Mouse (Mus musculus): Measurements from ENCODE around the gene Ebf1. TPM values are rescaled to one million over a fixed set of nuclear protein-coding genes. Genes with fewer than 3 reads are reported as not detected.

Gene Ebf1
- polyA plus RNA-seq, 1 experiment from 2014 or later = 26.9 TPM

DNA sequence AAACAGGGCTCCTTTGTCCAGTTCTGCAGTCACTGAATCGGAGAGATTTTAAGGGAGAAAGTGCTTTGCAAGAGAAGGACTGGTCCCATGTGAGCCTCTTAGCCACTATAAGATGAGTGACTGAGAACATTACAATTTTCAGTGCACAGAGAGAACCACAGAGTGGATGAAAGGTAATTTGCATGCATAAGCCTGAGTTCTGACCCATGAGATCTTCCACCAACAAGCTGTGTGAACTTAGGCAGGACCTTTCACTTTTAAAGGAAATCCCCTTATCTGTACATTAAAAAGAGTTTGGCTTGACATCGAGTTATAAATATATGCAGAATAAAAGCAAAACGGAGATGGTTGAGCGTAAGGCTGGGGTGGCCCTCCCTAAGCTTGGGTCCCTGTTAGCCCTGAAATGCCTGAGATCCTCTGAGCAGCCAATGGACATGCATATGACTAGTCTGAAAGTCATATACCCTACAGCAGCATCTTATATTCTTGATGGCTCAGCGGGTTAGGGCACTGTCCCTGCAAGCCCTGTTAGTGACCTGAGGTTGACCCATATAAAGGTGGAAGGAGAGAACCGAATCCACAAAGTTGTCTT lies 92.8 kb downstream of the Ebf1 start:
- no peak overlapping the region for H3K27ac ChIP-seq (ENCODE audit: low read depth, low read length)
- WGBS = 59% methylated on average over 6 of the region's 6 CpGs
- H3K4me3 ChIP-seq (ENCODE audit: low read length) = no peak overlapping the region
- H3K9me3 ChIP-seq (ENCODE audit: control insufficient read depth, low read length) = no peaks in the 10 kb centered on the region
- H3K4me1 ChIP-seq (ENCODE audit: control insufficient read depth, insufficient read depth, low read length) = peaks cover 12% of the 10 kb centered on the region
- no peak for ATAC-seq (ENCODE audit: low FRiP score, low TSS enrichment)
- H3K27me3 ChIP-seq (ENCODE audit: control insufficient read depth, insufficient read depth, low read length) = no peaks in the 10 kb centered on the region
- no peak overlapping the region for H3K9ac ChIP-seq (ENCODE audit: low read depth, low read length)
- H3K36me3 ChIP-seq (ENCODE audit: control insufficient read depth, insufficient read depth, low read length) = no peaks in the 10 kb centered on the region
- no peak overlapping the region for H3K4me2 ChIP-seq (replicated peaks; ENCODE audit: low read depth, low read length)

DNA sequence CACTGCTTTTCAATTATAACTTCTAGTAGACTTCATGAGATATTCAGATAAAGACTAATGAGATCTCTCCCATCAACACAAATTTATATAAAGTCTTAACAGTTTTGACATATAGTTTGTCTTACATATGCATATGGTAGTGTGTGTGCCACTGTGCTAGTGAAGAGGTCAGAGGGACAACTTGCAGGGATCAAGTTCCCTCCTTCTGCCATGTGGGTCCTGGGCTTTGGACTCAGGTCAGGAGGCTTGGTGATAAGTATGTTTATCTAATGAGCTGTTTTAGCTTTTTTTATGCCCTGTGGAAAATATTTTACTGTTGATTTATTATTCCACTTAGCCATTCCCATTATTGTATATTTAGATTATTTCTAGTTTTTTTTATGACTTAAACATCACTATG lies 93.7 kb downstream of the Ebf1 start:
- ATAC-seq (ENCODE audit: low FRiP score, low TSS enrichment) = no peak
- H3K9me3 ChIP-seq (ENCODE audit: control insufficient read depth, low read length) = no peaks in the 10 kb centered on the region
- no peak overlapping the region for H3K4me2 ChIP-seq (replicated peaks; ENCODE audit: low read depth, low read length)
- no peak overlapping the region for H3K9ac ChIP-seq (ENCODE audit: low read depth, low read length)
- peaks cover 12% of the 10 kb centered on the region for H3K4me1 ChIP-seq (ENCODE audit: control insufficient read depth, insufficient read depth, low read length)
- no peak overlapping the region for H3K27ac ChIP-seq (ENCODE audit: low read depth, low read length)
- no peak overlapping the region for H3K4me3 ChIP-seq (ENCODE audit: low read length)
- no peaks in the 10 kb centered on the region for H3K36me3 ChIP-seq (ENCODE audit: control insufficient read depth, insufficient read depth, low read length)
- H3K27me3 ChIP-seq (ENCODE audit: control insufficient read depth, insufficient read depth, low read length) = no peaks in the 10 kb centered on the region

DNA sequence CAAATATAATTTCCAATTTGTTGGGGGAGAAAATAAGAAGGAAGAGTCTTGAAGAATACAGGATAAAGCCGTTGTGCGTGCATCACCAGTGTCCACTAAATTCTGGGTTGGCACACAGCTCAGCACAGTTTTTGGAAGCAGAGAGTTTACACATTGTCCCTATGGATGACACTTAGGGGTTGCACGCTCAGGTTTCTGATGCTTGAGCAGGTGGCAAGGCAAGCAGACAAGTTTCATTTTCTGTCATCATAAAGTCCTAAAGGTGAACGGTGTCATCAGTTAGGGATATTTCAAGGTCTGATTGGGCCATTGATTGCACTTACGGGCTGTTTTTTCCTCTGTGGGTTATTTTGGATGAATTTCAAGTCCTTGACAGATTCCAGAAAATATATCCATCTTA lies 97.1 kb downstream of the Ebf1 start:
- no peak overlapping the region for H3K4me3 ChIP-seq (ENCODE audit: low read length)
- no peaks in the 10 kb centered on the region for H3K9me3 ChIP-seq (ENCODE audit: control insufficient read depth, low read length)
- H3K4me2 ChIP-seq (replicated peaks; ENCODE audit: low read depth, low read length) = no peak overlapping the region
- H3K27me3 ChIP-seq (ENCODE audit: control insufficient read depth, insufficient read depth, low read length) = no peaks in the 10 kb centered on the region
- H3K4me1 ChIP-seq (ENCODE audit: control insufficient read depth, insufficient read depth, low read length) = peaks cover 4% of the 10 kb centered on the region; the same call in 1 of the 2 replicates
- H3K36me3 ChIP-seq (ENCODE audit: control insufficient read depth, insufficient read depth, low read length) = no peaks in the 10 kb centered on the region
- no peak overlapping the region for H3K27ac ChIP-seq (ENCODE audit: low read depth, low read length)
- no peak for ATAC-seq (ENCODE audit: low FRiP score, low TSS enrichment)
- H3K9ac ChIP-seq (ENCODE audit: low read depth, low read length) = no peak overlapping the region
- WGBS = 80% methylated on average over 5 of the region's 5 CpGs

DNA sequence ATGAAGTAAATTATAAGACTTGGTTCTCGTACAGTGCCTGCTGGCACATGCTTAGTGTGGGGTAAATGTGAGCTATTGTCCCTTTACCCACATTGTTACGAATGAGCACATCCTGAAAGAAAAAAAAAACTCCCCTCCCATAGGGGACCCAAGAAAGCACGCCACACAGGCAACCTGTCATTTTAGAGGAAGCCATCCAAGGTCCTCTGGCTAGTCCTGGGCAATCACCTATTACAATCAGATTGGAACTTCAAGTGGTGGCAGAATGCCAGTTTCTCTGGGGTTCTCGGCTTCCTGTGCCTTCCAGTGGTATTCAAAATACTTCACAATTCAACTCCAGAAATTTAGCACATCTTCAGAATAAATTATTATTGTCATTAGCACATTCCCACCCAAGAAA lies 98.7 kb downstream of the Ebf1 start:
- Histone ChIP-seq H3K4me2 (replicated peaks; ENCODE audit: low read depth, low read length) (no peak overlapping the region), H3K4me3 (ENCODE audit: low read length) (no peak overlapping the region), H3K4me1 (ENCODE audit: control insufficient read depth, insufficient read depth, low read length) (no peaks in the 10 kb centered on the region; the same call in 1 of the 2 replicates), H3K27ac (ENCODE audit: low read depth, low read length) (no peak overlapping the region), H3K27me3 (ENCODE audit: control insufficient read depth, insufficient read depth, low read length) (no peaks in the 10 kb centered on the region), H3K9ac (ENCODE audit: low read depth, low read length) (no peak overlapping the region), H3K36me3 (ENCODE audit: control insufficient read depth, insufficient read depth, low read length) (no peaks in the 10 kb centered on the region), H3K9me3 (ENCODE audit: control insufficient read depth, low read length) (no peaks in the 10 kb centered on the region)
- WGBS = 67% methylated on average over 4 of the region's 4 CpGs
- no peak for ATAC-seq (ENCODE audit: low FRiP score, low TSS enrichment)

DNA sequence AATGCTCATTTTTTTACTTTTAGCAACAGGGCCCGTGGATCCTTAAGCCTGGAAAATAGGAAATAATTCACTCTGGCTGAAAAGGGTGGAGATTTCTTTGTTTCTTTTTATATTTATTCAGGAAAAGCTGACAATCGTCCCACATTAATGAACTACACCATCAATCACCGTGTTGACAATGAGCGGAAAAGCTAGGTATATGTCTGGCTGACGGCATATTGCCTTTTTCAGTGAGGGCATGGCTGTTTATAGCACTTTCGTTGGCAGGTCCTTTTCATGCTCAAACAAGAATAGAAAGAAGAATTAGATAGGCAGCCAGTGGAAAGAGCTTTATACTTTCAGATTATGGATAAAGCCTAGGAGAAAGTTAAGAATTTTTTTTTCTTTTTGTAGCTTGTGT lies 99.8 kb downstream of the Ebf1 start:
- Histone ChIP-seq H3K4me1 (ENCODE audit: control insufficient read depth, insufficient read depth, low read length) (no peaks in the 10 kb centered on the region; the same call in 1 of the 2 replicates), H3K9me3 (ENCODE audit: control insufficient read depth, low read length) (no peaks in the 10 kb centered on the region), H3K27me3 (ENCODE audit: control insufficient read depth, insufficient read depth, low read length) (no peaks in the 10 kb centered on the region), H3K4me2 (replicated peaks; ENCODE audit: low read depth, low read length) (no peak overlapping the region), H3K4me3 (ENCODE audit: low read length) (no peak overlapping the region), H3K27ac (ENCODE audit: low read depth, low read length) (no peak overlapping the region), H3K9ac (ENCODE audit: low read depth, low read length) (no peak overlapping the region), H3K36me3 (ENCODE audit: control insufficient read depth, insufficient read depth, low read length) (no peaks in the 10 kb centered on the region)
- 61% methylated on average over 6 of the region's 6 CpGs for WGBS
- ATAC-seq (ENCODE audit: low FRiP score, low TSS enrichment) = no peak

DNA sequence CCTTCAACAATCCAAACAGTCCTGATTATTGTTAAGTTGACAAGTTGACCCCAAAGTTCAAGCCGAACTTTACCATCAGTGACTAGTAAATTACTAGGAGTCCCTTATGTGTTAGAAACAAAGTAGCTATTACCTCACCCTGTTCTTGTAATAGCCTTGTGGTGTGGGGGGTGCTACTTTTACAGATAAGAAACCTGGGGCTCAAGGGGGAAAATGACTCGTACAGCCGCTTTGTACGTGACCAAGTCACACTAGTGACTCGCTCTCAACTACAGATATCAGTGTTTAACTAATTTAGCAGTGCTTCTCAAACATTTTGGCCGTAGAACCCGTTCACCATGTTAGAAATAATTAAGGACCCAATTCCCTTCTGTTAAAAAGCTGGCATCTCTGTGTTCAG lies 100.5 kb downstream of the Ebf1 start:
- Histone ChIP-seq H3K9ac (ENCODE audit: low read depth, low read length) (no peak overlapping the region), H3K9me3 (ENCODE audit: control insufficient read depth, low read length) (no peaks in the 10 kb centered on the region), H3K27ac (ENCODE audit: low read depth, low read length) (no peak overlapping the region), H3K36me3 (ENCODE audit: control insufficient read depth, insufficient read depth, low read length) (no peaks in the 10 kb centered on the region), H3K4me3 (ENCODE audit: low read length) (no peak overlapping the region), H3K27me3 (ENCODE audit: control insufficient read depth, insufficient read depth, low read length) (no peaks in the 10 kb centered on the region), H3K4me1 (ENCODE audit: control insufficient read depth, insufficient read depth, low read length) (no peaks in the 10 kb centered on the region; the same call in 1 of the 2 replicates), H3K4me2 (replicated peaks; ENCODE audit: low read depth, low read length) (no peak overlapping the region)
- ATAC-seq (ENCODE audit: low FRiP score, low TSS enrichment) = no peak
- 75% methylated on average over 7 of the region's 7 CpGs for WGBS

DNA sequence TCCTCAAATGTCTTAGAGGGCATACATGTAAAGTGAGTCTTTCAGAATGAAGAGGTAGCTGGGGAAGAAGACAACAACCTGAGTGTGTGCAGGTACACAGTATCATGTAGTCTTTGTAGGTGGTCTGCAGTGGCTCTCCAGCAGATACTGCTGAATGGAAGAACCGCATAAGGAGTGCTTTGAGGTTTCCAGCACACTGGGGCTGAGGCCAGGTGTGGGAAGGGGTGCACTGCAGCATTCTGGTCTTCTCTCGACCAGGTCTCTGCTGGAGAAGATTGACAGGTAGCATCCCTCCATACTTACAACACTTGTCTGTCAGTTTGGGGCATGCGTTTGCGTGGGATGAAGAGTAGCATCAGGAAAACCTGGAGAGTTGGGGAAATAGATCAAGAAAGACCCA lies 104.9 kb downstream of the Ebf1 start:
- no peaks in the 10 kb centered on the region for H3K9me3 ChIP-seq (ENCODE audit: control insufficient read depth, low read length)
- no peak for ATAC-seq (ENCODE audit: low FRiP score, low TSS enrichment)
- H3K27ac ChIP-seq (ENCODE audit: low read depth, low read length) = no peak overlapping the region
- H3K36me3 ChIP-seq (ENCODE audit: control insufficient read depth, insufficient read depth, low read length) = no peaks in the 10 kb centered on the region
- WGBS = 91% methylated on average over 4 of the region's 4 CpGs
- H3K27me3 ChIP-seq (ENCODE audit: control insufficient read depth, insufficient read depth, low read length) = no peaks in the 10 kb centered on the region
- no peak overlapping the region for H3K9ac ChIP-seq (ENCODE audit: low read depth, low read length)
- H3K4me1 ChIP-seq (ENCODE audit: control insufficient read depth, insufficient read depth, low read length) = no peaks in the 10 kb centered on the region; the same call in 1 of the 2 replicates
- no peak overlapping the region for H3K4me3 ChIP-seq (ENCODE audit: low read length)
- H3K4me2 ChIP-seq (replicated peaks; ENCODE audit: low read depth, low read length) = no peak overlapping the region

DNA sequence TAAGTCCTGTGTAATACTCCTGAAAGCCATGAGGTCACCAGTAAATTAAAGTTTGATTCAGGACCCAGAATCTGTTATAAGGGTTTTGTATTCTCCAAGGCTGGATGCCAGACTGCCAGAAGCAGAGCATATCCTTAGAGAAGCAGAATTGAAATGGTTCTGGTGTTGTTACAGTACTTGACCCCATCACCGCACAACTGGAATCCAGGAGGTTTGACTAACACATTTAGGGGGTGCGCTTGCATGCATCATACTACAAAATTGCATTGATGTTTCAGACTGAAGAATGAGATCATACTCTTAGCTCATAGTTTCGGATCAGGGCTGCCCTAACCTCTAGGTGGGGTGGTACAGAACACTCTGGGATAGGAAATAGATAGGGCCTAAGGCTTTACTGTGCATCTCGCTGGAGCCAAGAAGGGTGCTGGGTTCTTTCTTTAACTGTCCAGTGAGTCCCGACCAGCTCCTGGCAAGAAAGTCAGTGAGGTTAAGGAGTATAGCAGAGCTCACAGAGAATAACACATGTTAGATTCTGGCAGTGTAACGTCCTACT lies 106.9 kb downstream of the Ebf1 start:
- no peaks in the 10 kb centered on the region for H3K4me1 ChIP-seq (ENCODE audit: control insufficient read depth, insufficient read depth, low read length)
- no peaks in the 10 kb centered on the region for H3K27me3 ChIP-seq (ENCODE audit: control insufficient read depth, insufficient read depth, low read length)
- H3K4me3 ChIP-seq (ENCODE audit: low read length) = no peak overlapping the region
- no peak overlapping the region for H3K9ac ChIP-seq (ENCODE audit: low read depth, low read length)
- WGBS = 84% methylated on average over 6 of the region's 6 CpGs
- no peak for ATAC-seq (ENCODE audit: low FRiP score, low TSS enrichment)
- H3K36me3 ChIP-seq (ENCODE audit: control insufficient read depth, insufficient read depth, low read length) = no peaks in the 10 kb centered on the region
- no peaks in the 10 kb centered on the region for H3K9me3 ChIP-seq (ENCODE audit: control insufficient read depth, low read length)
- H3K27ac ChIP-seq (ENCODE audit: low read depth, low read length) = no peak overlapping the region
- H3K4me2 ChIP-seq (replicated peaks; ENCODE audit: low read depth, low read length) = no peak overlapping the region

DNA sequence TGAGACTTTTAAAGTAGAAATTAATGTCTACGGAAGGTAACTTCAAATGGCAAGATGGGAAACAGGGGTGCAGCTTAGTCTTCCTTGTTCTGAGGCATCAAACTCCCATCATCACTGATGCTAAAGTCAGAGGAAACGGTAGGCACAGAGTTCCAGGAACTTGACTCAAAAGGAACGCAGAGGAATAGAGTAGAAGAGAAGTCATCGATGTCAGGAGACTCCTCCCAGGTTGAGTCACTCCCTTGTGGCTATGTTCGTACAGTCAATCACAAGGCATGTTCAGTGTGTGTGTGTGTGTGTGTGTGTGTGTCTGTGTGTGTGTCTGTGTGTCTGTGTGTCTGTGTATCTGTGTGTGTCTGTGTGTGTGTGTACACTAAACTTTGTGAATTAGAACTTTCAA lies 108.6 kb downstream of the Ebf1 start:
- WGBS = 83% methylated on average over 5 of the region's 5 CpGs
- no peak overlapping the region for H3K9ac ChIP-seq (ENCODE audit: low read depth, low read length)

More for the DNA sequence above, 108.6 kb downstream of the Ebf1 start:
- H3K4me1 ChIP-seq (ENCODE audit: control insufficient read depth, insufficient read depth, low read length) = no peaks in the 10 kb centered on the region
- no peak overlapping the region for H3K4me3 ChIP-seq (ENCODE audit: low read length)
- ATAC-seq (ENCODE audit: low FRiP score, low TSS enrichment) = no peak
- no peak overlapping the region for H3K27ac ChIP-seq (ENCODE audit: low read depth, low read length)
- no peaks in the 10 kb centered on the region for H3K27me3 ChIP-seq (ENCODE audit: control insufficient read depth, insufficient read depth, low read length)
- no peaks in the 10 kb centered on the region for H3K9me3 ChIP-seq (ENCODE audit: control insufficient read depth, low read length)
- no peaks in the 10 kb centered on the region for H3K36me3 ChIP-seq (ENCODE audit: control insufficient read depth, insufficient read depth, low read length)
- no peak overlapping the region for H3K4me2 ChIP-seq (replicated peaks; ENCODE audit: low read depth, low read length)
